Comparison of ENCODE assay signal across 7 mouse cellular contexts in the genomic region with DNA sequence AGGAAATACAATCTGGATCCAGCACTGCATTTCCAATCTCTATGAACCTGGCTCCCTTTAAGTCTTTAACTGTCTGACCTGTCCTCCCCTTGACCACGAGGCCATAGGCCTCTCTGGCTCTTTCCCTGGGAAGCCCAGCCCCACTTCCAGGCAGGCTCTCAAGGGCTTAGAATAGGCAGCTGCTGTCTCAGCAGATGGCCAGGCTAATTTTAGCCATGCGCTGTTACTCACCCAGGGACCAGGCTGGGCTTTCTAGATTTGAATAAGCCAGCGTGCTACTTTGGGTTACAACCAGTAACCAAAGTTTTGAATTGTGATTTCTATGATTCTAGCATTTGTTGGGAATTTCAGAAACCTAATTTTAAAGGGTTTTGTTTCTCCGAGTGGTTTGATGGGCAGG. TPM values are rescaled to one million over a fixed set of nuclear protein-coding genes. Genes with fewer than 3 reads are reported as not detected.
DNase-seq lines count a peak whose midpoint lies in the region; ATAC-seq and TF ChIP-seq lines count a peak whose summit lies in the region.

No protein-coding gene starts in this region.

- no peak overlapping the region for H3K4me3 ChIP-seq in limb, embryonic 14.5 days (replicated peaks; ENCODE audit: low read length)

- no peaks in the 10 kb centered on the region for H3K9me3 ChIP-seq in limb, embryonic 14.5 days (ENCODE audit: control insufficient read depth, low read length)

- peaks cover 5% of the 10 kb centered on the region; the same call in 1 of the 2 replicates for H3K4me1 ChIP-seq in limb, embryonic 14.5 days (ENCODE audit: control insufficient read depth, insufficient read depth, low read length)

- 68% methylated on average over 4 of the region's 4 CpGs for WGBS in limb, embryonic 14.5 days

- ATAC-seq in limb, embryonic 14.5 days (ENCODE audit: low FRiP score, low read depth) = peak; percentile 62; the same call in 1 of the 2 replicates
- no peak for ATAC-seq in granulocyte monocyte progenitor cell, adult 5-6 weeks (replicated peaks; ENCODE audit: poor library complexity, severe bottlenecking)

- intact Hi-C loops in heart, postnatal 10 days (cut with DNase I) = loop anchor here (2.0 kb wide), 1 partner anchor 20 kb away; no protein-coding TSS in a partner anchor

- no peaks in the 10 kb centered on the region for H3K27me3 ChIP-seq in limb, embryonic 14.5 days (ENCODE audit: control insufficient read depth, insufficient read depth, low read length)

- H3K36me3 ChIP-seq in limb, embryonic 14.5 days (ENCODE audit: control insufficient read depth, insufficient read depth, low read length) = peaks cover 31% of the 10 kb centered on the region

- TF ChIP-seq POLR2A in limb, embryonic 14.5 days (IDR thresholded peaks at IDR 0.05; ENCODE audit: borderline replicate concordance, extremely low read depth, insufficient read depth, insufficient read length) = no peak

- H3K4me2 ChIP-seq in limb, embryonic 14.5 days (replicated peaks; ENCODE audit: low read depth, low read length, severe bottlenecking) = no peak overlapping the region

- H3K27ac ChIP-seq in limb, embryonic 14.5 days (replicated peaks; ENCODE audit: low read depth, low read length) = no peak overlapping the region

- peak; percentile 8 for DNase-seq in urinary bladder, postnatal 14 days (ENCODE audit: low spot score)
- DNase-seq in urinary bladder, adult 2 months (ENCODE audit: low spot score) = no peak
- DNase-seq in frontal cortex, adult 2 months (ENCODE audit: extremely low spot score in 1 of 2, low spot score in 1 of 2) = peak; percentile 83
- DNase-seq in heart, postnatal 10 days = peak; percentile 81 to 83
- peak; percentile 23 for DNase-seq in limb, embryonic 14.5 days (ENCODE audit: low spot score)
- DNase-seq in thymus, postnatal 10 days (ENCODE audit: low spot score in 2 of 2) = no peak

- no peak overlapping the region for H3K9ac ChIP-seq in limb, embryonic 14.5 days (ENCODE audit: low read depth, low read length, severe bottlenecking)

RNA-seq across cellular contexts. Expression of a gene that starts 35.9 kb away (rescaled TPM):
- polyA plus RNA-seq in urinary bladder, adult 2 months (2012; rRNA removed) = 43.7 and 45.7 TPM in 2 replicates
- 57.3 and 63.8 TPM in 2 replicates for polyA plus RNA-seq in frontal cortex, adult 2 months (2012; rRNA removed)
- total RNA-seq in heart, postnatal 10 days (2021) = 10 to 100 TPM; 68.4 to 80.8 TPM
- 89.0 and 107 TPM in 2 replicates for polyA plus RNA-seq in limb, embryonic 14.5 days (2012; rRNA removed)
- polyA plus RNA-seq in limb, embryonic 14.5 days (2014; fragmentation: Nextera tagmentation; extraction: Ambion mirVana) = 108 and 113 TPM in 2 replicates
- 120 and 129 TPM in 2 replicates for total RNA-seq in granulocyte monocyte progenitor cell, adult 5-6 weeks (2014; fragmentation: Nextera tagmentation)
- total RNA-seq in granulocyte monocyte progenitor cell, adult 5-6 weeks (2017) = 173 and 204 TPM in 2 replicates

RNA-seq across cellular contexts. Expression of a gene that starts 36.4 kb away (rescaled TPM):
- polyA plus RNA-seq in urinary bladder, adult 2 months (2012; rRNA removed) = 3.2 and 3.3 TPM in 2 replicates
- polyA plus RNA-seq in frontal cortex, adult 2 months (2012; rRNA removed) = 3.2 and 3.4 TPM in 2 replicates
- total RNA-seq in heart, postnatal 10 days (2021) = 1 to 10 TPM; 5.3 to 6.4 TPM
- 10.8 and 14.8 TPM in 2 replicates for polyA plus RNA-seq in limb, embryonic 14.5 days (2012; rRNA removed)
- polyA plus RNA-seq in limb, embryonic 14.5 days (2014; fragmentation: Nextera tagmentation; extraction: Ambion mirVana) = 15.6 and 16.1 TPM in 2 replicates
- total RNA-seq in granulocyte monocyte progenitor cell, adult 5-6 weeks (2014; fragmentation: Nextera tagmentation) = 21.2 and 30.4 TPM in 2 replicates
- 28.7 and 39.6 TPM in 2 replicates for total RNA-seq in granulocyte monocyte progenitor cell, adult 5-6 weeks (2017)

Comparison
In these comparisons a context has a peak if more than half of its experiments do, and no peak if none do; other contexts are left out.
1. DNase-seq: peak in urinary bladder, postnatal 14 days (single experiment), frontal cortex, adult 2 months (2 of 2), heart, postnatal 10 days (2 of 2) and limb, embryonic 14.5 days (single experiment); none in urinary bladder, adult 2 months (single experiment) and thymus, postnatal 10 days (0 of 2).